Mouse (Mus musculus): ENCODE measurements around the gene Fmod. TPM values are rescaled to one million over a fixed set of nuclear protein-coding genes. Genes with fewer than 3 reads are reported as not detected.

The Fmod gene
- total RNA-seq (2015): not detected in 2 replicates
- total RNA-seq (2017): not detected in 2 replicates

GRCm38 (mm10) chr1:134037172-134037571 is at the start of gene Fmod:
Fmod (plus strand) TSS chr1:134037254.
- ATAC-seq (replicated peaks; ENCODE audit: poor library complexity): no peak

- no peak for ATAC-seq (replicated peaks; ENCODE audit: poor library complexity)
These were observed 48.2 kb upstream of the Fmod start for GRCm38 (mm10) chr1:133988845-133989244.

GRCm38 (mm10) chr1:133991277-133991676 is 45.8 kb upstream of the Fmod start:
- ATAC-seq (replicated peaks; ENCODE audit: poor library complexity): no peak

GRCm38 (mm10) chr1:134005490-134005889 is 31.6 kb upstream of the Fmod start:
- no peak for ATAC-seq (replicated peaks; ENCODE audit: poor library complexity)

GRCm38 (mm10) chr1:134006105-134006764 is 30.8 kb upstream of the Fmod start:
- ATAC-seq (replicated peaks; ENCODE audit: poor library complexity): no peak

- no peak for ATAC-seq (replicated peaks; ENCODE audit: poor library complexity)
These were observed 12.6 kb upstream of the Fmod start for GRCm38 (mm10) chr1:134024293-134024971.

GRCm38 (mm10) chr1:134025975-134026374 is 11.1 kb upstream of the Fmod start:
- peak; percentile 48 for ATAC-seq (replicated peaks; ENCODE audit: poor library complexity)

GRCm38 (mm10) chr1:134026741-134027140 is 10.3 kb upstream of the Fmod start:
- no peak for ATAC-seq (replicated peaks; ENCODE audit: poor library complexity)

- no peak for ATAC-seq (replicated peaks; ENCODE audit: poor library complexity)
These were observed 8.8 kb upstream of the Fmod start for GRCm38 (mm10) chr1:134028161-134028846.

- no peak for ATAC-seq (replicated peaks; ENCODE audit: poor library complexity)
These were observed 562 bp upstream of the Fmod start for GRCm38 (mm10) chr1:134036492-134036891.

- ATAC-seq (replicated peaks; ENCODE audit: poor library complexity): no peak
These were observed 1.3 kb downstream of the Fmod start for GRCm38 (mm10) chr1:134038336-134038735.

GRCm38 (mm10) chr1:134039361-134039760 is 2.3 kb downstream of the Fmod start:
- no peak for ATAC-seq (replicated peaks; ENCODE audit: poor library complexity)

- no peak for ATAC-seq (replicated peaks; ENCODE audit: poor library complexity)
These were observed 4.8 kb downstream of the Fmod start for GRCm38 (mm10) chr1:134041900-134042299.

GRCm38 (mm10) chr1:134042341-134042740 is 5.3 kb downstream of the Fmod start:
- no peak for ATAC-seq (replicated peaks; ENCODE audit: poor library complexity)

- no peak for ATAC-seq (replicated peaks; ENCODE audit: poor library complexity)
These were observed 7.8 kb downstream of the Fmod start for GRCm38 (mm10) chr1:134044805-134045204.

GRCm38 (mm10) chr1:134045971-134046370 is 8.9 kb downstream of the Fmod start:
- peak; percentile 77 for ATAC-seq (replicated peaks; ENCODE audit: poor library complexity)

- no peak for ATAC-seq (replicated peaks; ENCODE audit: poor library complexity)
These were observed 9.3 kb downstream of the Fmod start for GRCm38 (mm10) chr1:134046387-134046786.

GRCm38 (mm10) chr1:134047431-134047830 is 10.4 kb downstream of the Fmod start:
- ATAC-seq (replicated peaks; ENCODE audit: poor library complexity): no peak

GRCm38 (mm10) chr1:134048759-134049158 is 11.7 kb downstream of the Fmod start:
- peak; percentile 80 for ATAC-seq (replicated peaks; ENCODE audit: poor library complexity)

- no peak for ATAC-seq (replicated peaks; ENCODE audit: poor library complexity)
These were observed 12.5 kb downstream of the Fmod start for GRCm38 (mm10) chr1:134049542-134049941.

GRCm38 (mm10) chr1:134053207-134053606 is 16.2 kb downstream of the Fmod start:
- ATAC-seq (replicated peaks; ENCODE audit: poor library complexity): peak; percentile 92

- no peak for ATAC-seq (replicated peaks; ENCODE audit: poor library complexity)
These were observed 18.0 kb downstream of the Fmod start for GRCm38 (mm10) chr1:134055058-134055457.
